Mouse (Mus musculus): ENCODE data around the gene Slc30a2.
A peak's percentile ranks its signal among the peaks of the same experiment; 100 is the strongest.

GRCm38 (mm10) chr4:134395977-134396825 is 53.2 kb downstream of the Slc30a2 start, which contains the start of gene Pafah2:
- peak; percentile 73 for TF ChIP-seq EP300 (IDR thresholded peaks at IDR 0.05; ENCODE audit: low read depth)
- peak; percentile 99 for TF ChIP-seq CTCF (IDR thresholded peaks at IDR 0.05; ENCODE audit: low read depth)
